Mouse (Mus musculus) bone marrow macrophage, adult 2 months (primary cell): ENCODE data around the gene Gm8369.
"Not testable (repeated sequence)": the region's sequence is repeated elsewhere in the genome, so short reads cannot be mapped to it uniquely, and the experiment has no call there.

Experiments used
- CTCF ChIP-seq: IDR thresholded peaks from 2 replicates; pipeline ENCODE4 v1.5.1; 2012; ENCODE audit warnings: low read depth, mild to moderate bottlenecking, low read length, moderate library complexity
- POLR2A ChIP-seq: IDR thresholded peaks from 2 replicates; pipeline ENCODE4 v1.6.1; 2012; ENCODE audit warnings: mild to moderate bottlenecking, low read depth, low read length, borderline replicate concordance

DNA sequence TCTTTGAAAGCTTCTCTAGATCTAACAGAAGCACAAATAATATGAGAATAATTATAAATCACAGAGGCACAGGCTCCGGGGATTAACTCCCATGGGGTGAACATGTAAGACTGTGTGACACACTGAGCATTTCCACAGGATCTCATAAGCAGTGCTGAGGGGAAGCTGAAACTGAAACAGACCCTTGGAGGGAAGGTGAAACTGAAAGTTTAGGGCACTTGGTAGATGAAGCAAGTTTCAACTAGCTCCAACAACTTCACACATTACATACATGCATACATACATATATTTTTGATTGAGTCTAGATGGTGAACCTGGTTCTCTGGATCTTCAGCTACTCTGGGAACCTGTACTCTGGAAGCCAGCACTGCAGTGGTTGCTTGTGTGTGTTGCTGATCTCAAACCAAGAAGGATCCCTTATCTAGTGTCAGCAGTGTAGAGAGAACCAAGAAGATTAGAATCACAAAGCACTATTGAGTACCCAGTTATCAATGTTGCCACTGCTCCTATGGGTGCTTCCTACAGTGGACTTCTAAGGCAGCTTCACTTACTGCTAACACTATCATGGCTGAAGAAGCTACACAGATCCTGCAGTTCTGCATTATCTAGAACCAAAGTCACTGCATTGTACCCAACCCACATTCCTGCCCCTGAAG is 54.6 kb downstream of the Gm8369 start:
- not testable (repeated sequence) for TF ChIP-seq CTCF, POLR2A
